Mouse (Mus musculus): ENCODE results near the gene Gm9844.

GRCm38 (mm10) chr7:24901114-24901513 lies 39.1 kb downstream of the Gm9844 start:
- no peak for TF ChIP-seq CTCF (IDR thresholded peaks at IDR 0.05; ENCODE audit: borderline replicate concordance, insufficient read depth, low read depth, low read length)
- no peak for TF ChIP-seq POLR2A (IDR thresholded peaks at IDR 0.05; ENCODE audit: borderline replicate concordance, insufficient read depth, low read length)

Data from cerebellum, adult 2 months (tissue).